ENCODE assay signal across 8 mouse cellular contexts in the genomic region with DNA sequence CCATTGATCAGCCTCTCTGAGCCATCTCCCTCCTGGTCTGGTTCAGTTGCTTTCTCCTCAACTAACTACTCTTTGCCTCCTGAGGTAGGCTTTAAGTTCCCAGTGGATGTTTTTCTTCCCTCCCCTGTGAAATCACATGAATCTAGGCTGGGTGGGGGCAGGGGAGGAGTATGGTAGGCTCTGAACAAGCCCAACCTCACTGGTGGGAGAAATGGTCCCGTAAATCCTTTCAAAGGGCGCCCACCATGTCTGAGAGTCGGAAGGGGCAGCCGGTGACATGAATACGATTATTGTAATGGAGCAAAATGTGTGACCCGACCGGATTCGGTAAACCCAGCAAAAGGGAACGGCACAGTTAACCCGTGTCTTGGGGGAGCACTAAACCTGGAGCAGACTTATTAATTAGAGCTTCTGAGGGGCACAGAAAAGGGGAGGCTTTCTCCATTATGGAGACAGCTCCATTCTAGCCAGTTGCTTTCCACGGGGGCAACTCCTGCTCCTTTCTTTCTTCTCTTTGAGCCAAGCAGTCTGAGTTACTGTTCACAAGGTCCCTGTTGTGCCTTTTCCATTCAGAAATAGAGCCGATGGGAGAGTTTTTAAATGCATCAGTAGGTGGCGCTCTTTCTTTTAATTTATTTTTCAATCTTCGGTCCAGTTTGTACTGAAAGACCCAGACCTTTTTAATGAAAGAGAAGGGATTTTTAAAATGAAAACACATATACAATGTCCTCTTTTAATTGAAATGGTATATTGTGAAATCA.
DNase-seq lines count a peak whose midpoint lies in the region; ATAC-seq and TF ChIP-seq lines count a peak whose summit lies in the region.

No protein-coding gene starts in this region.

- intact Hi-C loops in left cerebral cortex, adult 2 months (cut with DNase I): loop anchor here (2.0 to 10.0 kb wide), 3 partner anchors 202 to 748 kb away; no protein-coding TSS in a partner anchor

- peak overlapping the region; percentile 9; the same call in 1 of the 2 replicates for H3K27ac ChIP-seq in embryonic facial prominence, embryonic 12.5 days
- H3K27ac ChIP-seq in hindbrain, embryonic 12.5 days: 0 out of 2 replicates have a peak overlapping the region, but pooled peaks have one; percentile 35
- H3K27ac ChIP-seq in left cerebral cortex, adult 2 months: no peak overlapping the region

- peak; percentile 68 for TF ChIP-seq CTCF in left cerebral cortex, adult 2 months (IDR thresholded peaks at IDR 0.05)

- H3ac ChIP-seq in myocyte (ENCODE audit: control insufficient read depth, insufficient read length): no peak overlapping the region

- 46% methylated on average over 14 of the region's 14 CpGs for WGBS in embryonic facial prominence, embryonic 12.5 days
- WGBS in hindbrain, embryonic 12.5 days: 50% methylated on average over 14 of the region's 14 CpGs

- no peak overlapping the region for H3K4me3 ChIP-seq in embryonic facial prominence, embryonic 12.5 days
- no peak overlapping the region for H3K4me3 ChIP-seq in hindbrain, embryonic 12.5 days
- H3K4me3 ChIP-seq in left cerebral cortex, adult 2 months: no peak overlapping the region
- no peak overlapping the region for H3K4me3 ChIP-seq in myocyte

- no peak overlapping the region for H3K9ac ChIP-seq in embryonic facial prominence, embryonic 12.5 days
- H3K9ac ChIP-seq in hindbrain, embryonic 12.5 days: no peak overlapping the region

- H3K27me3 ChIP-seq in embryonic facial prominence, embryonic 12.5 days: no peaks in the 10 kb centered on the region
- H3K27me3 ChIP-seq in hindbrain, embryonic 12.5 days: no peaks in the 10 kb centered on the region; the same call in 1 of the 2 replicates
- no peaks in the 10 kb centered on the region for H3K27me3 ChIP-seq in myocyte (ENCODE audit: control insufficient read depth, insufficient read depth, insufficient read length)

- no peaks in the 10 kb centered on the region for H3K79me2 ChIP-seq in myocyte (ENCODE audit: control insufficient read depth, insufficient read depth)

- no peak for TF ChIP-seq POLR2A in myocyte (IDR thresholded peaks at IDR 0.05; ENCODE audit: insufficient read length, low read depth)

- H3K4me1 ChIP-seq in embryonic facial prominence, embryonic 12.5 days: no peaks in the 10 kb centered on the region
- 0 out of 2 replicates have a peak, but pooled peaks cover 4% of the 10 kb centered on the region for H3K4me1 ChIP-seq in hindbrain, embryonic 12.5 days

- H3K4me2 ChIP-seq in embryonic facial prominence, embryonic 12.5 days (replicated peaks): 0 out of 2 replicates have a peak overlapping the region, but pooled peaks have one; percentile 12
- peak overlapping the region; percentile 28 for H3K4me2 ChIP-seq in hindbrain, embryonic 12.5 days (replicated peaks)
- H3K4me2 ChIP-seq in myocyte (ENCODE audit: low read depth): peak overlapping the region; percentile 51

- DNase-seq in ovary, postnatal 14 days (ENCODE audit: low spot score): peak; percentile 24
- no peak for DNase-seq in ovary, postnatal 36 days (ENCODE audit: low spot score)
- peak in 1 of 2 experiments; percentile 13 for DNase-seq in left cerebral cortex, adult 2 months (ENCODE audit: extremely low spot score in 1 of 2, low spot score in 2 of 2)
- DNase-seq in thymus, postnatal 0 days (ENCODE audit: low spot score): no peak

- no peaks in the 10 kb centered on the region for H3K9me3 ChIP-seq in embryonic facial prominence, embryonic 12.5 days
- H3K9me3 ChIP-seq in hindbrain, embryonic 12.5 days (replicated peaks): no peaks in the 10 kb centered on the region

- no peak for ATAC-seq in embryonic facial prominence, embryonic 12.5 days (ENCODE audit: insufficient number of reproducible peaks, insufficient read depth, low FRiP score, low TSS enrichment)
- ATAC-seq in hindbrain, embryonic 12.5 days (ENCODE audit: low FRiP score): no peak
- ATAC-seq in erythroid progenitor cell, adult 5-6 weeks (replicated peaks; ENCODE audit: low FRiP score, poor library complexity, severe bottlenecking): no peak

- no peaks in the 10 kb centered on the region for H3K36me3 ChIP-seq in embryonic facial prominence, embryonic 12.5 days
- H3K36me3 ChIP-seq in hindbrain, embryonic 12.5 days: no peaks in the 10 kb centered on the region
- no peaks in the 10 kb centered on the region for H3K36me3 ChIP-seq in myocyte (ENCODE audit: control insufficient read depth, insufficient read depth)

TF ChIP-seq in myocyte, 11 proteins besides CTCF, POLR2A, EP300 and RAD21:
- TF ChIP-seq POLR2AphosphoS2 (IDR thresholded peaks at IDR 0.05; ENCODE audit: insufficient read length, low read depth) (no peak), MYOG (IDR thresholded peaks at IDR 0.05; ENCODE audit: control insufficient read depth in 1 of 3, insufficient read depth in 1 of 3, insufficient read length in 2 of 3, low read depth in 2 of 3) (no peak), MYOD1 (IDR thresholded peaks at IDR 0.05; ENCODE audit: control insufficient read depth in 1 of 3, insufficient read length in 2 of 3, low read depth in 2 of 3) (no peak), USF1 (IDR thresholded peaks at IDR 0.05; ENCODE audit: low read depth) (no peak)
TF ChIP-seq in myocyte: peak in this region for 0.
